Mouse (Mus musculus): ENCODE measurements around the gene Shank3.

The Shank3 gene

GRCm38 (mm10) chr15:89498961-89499688, at the start of gene Shank3:
Shank3 (plus strand) TSS chr15:89499623.
- DNase-seq (ENCODE audit: extremely low read depth, low read depth): no peak

GRCm38 (mm10) chr15:89452906-89453864, 46.2 kb upstream of the Shank3 start:
- DNase-seq (ENCODE audit: extremely low read depth, low read depth): no peak

DNA sequence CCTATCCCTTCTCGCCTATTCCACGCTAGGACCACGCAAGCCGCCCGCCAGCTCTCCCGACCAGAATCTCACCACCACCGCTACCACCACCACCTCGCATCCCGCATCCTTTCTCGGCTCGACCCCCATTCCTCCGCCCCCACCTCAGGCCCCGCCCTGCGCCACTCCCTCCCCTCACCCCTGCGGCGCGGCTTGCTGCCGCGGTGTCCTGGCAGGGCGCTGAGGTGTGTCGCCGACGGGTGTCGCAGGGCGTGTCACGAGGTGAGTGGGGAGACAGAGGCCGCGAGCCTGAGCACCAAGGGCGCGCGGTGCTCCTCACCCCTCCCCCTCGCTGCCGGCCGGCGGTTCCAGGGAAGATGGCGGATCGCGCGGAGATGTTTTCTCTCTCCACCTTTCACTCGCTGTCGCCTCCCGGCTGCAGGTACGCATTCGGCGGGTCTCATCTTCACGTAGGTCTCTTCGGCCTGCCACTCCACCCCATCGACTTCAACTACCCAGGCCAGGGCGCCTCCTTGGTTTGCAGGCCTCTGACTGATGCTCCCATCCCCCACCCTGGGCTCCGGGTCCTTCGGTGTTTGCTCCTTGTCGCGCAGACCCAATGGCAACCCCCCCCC, 45.5 kb upstream of the Shank3 start, which contains the start of gene Mapk8ip2:
Mapk8ip2 (plus strand) TSS at position 49 of the 614 bp plus-strand sequence.
- DNase-seq (ENCODE audit: extremely low read depth, low read depth): no peak

DNA sequence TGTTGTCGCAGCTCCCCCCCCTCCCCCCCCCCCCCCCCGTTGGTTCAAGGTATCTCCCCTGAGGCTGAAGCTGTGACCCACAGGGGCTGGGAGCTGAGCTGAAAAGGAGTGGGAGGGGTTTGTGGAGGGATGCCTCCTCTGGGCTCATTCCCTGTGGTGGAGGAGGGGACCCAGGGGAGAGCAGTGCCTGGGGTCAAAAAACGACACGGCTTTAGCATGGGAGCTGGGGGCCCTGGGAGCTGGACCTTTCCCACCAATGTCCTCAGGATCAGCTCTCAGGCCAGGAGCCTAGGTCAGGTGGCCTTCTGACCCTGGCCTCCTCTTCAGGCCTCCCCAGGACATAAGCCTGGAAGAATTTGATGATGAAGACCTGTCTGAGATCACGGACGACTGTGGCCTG, 44.6 kb upstream of the Shank3 start:
- DNase-seq (ENCODE audit: extremely low read depth, low read depth): no peak

- no peak for DNase-seq (ENCODE audit: extremely low read depth, low read depth)
These were observed 43.8 kb upstream of the Shank3 start for GRCm38 (mm10) chr15:89455642-89456041.

GRCm38 (mm10) chr15:89458942-89459341, 40.5 kb upstream of the Shank3 start:
- DNase-seq (ENCODE audit: extremely low read depth, low read depth): no peak

DNA sequence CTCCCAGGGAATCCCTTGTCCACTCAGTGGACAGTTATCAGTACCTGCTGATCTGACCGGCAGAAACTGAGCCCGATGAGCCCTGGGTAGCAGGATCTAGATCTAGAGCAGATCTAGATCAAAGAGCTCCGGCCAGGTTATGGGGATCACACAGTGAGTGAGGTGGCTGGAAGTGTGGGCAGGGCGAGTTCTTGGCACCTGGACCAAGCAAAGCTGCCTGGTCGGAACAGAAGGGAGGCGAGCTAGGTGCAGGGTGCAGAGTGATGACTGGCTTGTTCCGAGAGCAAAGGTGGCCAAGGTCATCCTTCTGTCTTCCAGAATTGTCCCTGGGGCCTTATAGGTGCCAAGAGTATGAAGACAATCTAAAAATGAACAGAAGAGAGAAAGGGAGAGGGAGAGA, 39.6 kb upstream of the Shank3 start:
- DNase-seq (ENCODE audit: extremely low read depth, low read depth): no peak

DNA sequence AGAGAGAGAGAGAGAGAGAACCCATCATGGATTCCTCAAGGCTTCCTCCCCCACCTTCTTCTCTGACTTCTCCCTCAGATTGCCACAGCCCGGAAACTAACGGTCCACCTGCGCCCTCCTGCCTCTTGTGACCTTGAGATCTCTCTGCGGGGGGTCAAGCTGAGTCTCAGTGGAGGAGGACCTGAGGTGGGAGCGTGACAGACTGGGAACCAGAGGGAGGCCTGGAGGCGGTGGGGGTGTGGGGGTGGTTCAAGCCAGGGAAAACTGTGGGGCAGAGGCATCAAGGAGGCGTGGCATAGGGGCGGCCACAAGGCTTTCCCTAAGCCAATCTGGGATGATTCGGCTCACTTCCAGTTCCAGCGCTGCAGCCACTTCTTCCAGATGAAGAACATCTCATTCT, 39.1 kb upstream of the Shank3 start:
- no peak for DNase-seq (ENCODE audit: extremely low read depth, low read depth)

GRCm38 (mm10) chr15:89461321-89461720, 38.1 kb upstream of the Shank3 start:
- DNase-seq (ENCODE audit: extremely low read depth, low read depth): no peak

- no peak for DNase-seq (ENCODE audit: extremely low read depth, low read depth)
These were observed 37.2 kb upstream of the Shank3 start for GRCm38 (mm10) chr15:89462176-89462575.

GRCm38 (mm10) chr15:89463334-89464235, 35.8 kb upstream of the Shank3 start:
- DNase-seq (ENCODE audit: extremely low read depth, low read depth): no peak

GRCm38 (mm10) chr15:89465052-89465451, 34.4 kb upstream of the Shank3 start:
- DNase-seq (ENCODE audit: extremely low read depth, low read depth): no peak

- no peak for DNase-seq (ENCODE audit: extremely low read depth, low read depth)
These were observed 30.8 kb upstream of the Shank3 start for GRCm38 (mm10) chr15:89468577-89468976.

GRCm38 (mm10) chr15:89471476-89471875, 27.9 kb upstream of the Shank3 start:
- DNase-seq (ENCODE audit: extremely low read depth, low read depth): no peak

- no peak for DNase-seq (ENCODE audit: extremely low read depth, low read depth)
These were observed 26.1 kb upstream of the Shank3 start for GRCm38 (mm10) chr15:89473370-89473769.

DNA sequence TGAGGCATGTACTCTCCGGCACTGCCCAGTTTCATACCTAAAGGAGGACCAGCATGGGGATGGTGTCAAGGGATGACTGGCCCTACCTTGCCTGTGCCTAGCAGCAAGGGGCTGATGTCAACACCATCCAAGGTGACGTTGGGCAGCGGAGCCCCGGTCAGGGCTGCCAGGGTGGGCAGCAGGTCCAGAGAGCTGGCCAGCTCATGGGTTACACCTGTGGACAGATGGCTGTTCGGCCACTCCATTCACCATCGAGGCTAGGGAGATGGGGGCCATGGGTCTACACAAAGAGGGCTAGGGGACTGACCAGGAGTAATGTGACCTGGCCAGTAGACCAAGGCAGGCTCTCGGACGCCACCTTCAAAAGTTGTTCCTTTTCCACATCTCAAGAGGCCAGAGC, 25.5 kb upstream of the Shank3 start:
- DNase-seq (ENCODE audit: extremely low read depth, low read depth): no peak

- DNase-seq (ENCODE audit: extremely low read depth, low read depth): no peak
These were observed 24.7 kb upstream of the Shank3 start for GRCm38 (mm10) chr15:89474596-89475292.

DNA sequence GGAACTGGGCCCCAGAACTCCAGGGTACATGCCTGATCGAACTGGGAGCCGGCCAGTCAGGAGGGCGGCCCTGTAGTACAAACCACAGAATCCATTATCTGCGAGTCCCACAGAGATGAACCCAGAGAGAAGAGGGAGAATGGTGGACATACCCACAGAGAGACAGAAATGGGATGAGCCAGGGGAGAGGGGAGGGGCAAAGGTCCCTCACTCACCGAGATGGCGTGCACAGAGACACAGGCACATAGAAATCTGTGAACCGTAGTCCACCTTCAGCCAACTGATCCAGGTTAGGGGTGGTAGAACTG, 24.2 kb upstream of the Shank3 start:
- DNase-seq (ENCODE audit: extremely low read depth, low read depth): no peak

GRCm38 (mm10) chr15:89475611-89476474, 23.6 kb upstream of the Shank3 start:
- DNase-seq (ENCODE audit: extremely low read depth, low read depth): peak; percentile 82

DNA sequence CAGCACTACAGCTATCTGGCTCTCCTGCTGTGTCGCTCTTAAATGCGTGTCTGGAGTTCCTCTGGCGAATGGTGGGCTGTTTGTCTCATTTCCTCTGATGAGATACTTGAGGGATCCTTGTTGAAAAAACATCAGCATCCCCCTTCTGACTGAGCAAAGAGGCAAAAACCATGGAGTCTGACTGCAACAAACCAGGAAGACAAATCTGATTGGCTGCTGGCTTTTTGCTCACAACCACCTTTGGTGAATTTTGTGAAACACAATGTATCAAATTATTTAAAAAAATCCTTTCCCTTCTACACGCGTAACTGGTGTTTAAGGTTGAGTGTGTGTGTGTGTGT, 23.0 kb upstream of the Shank3 start:
- DNase-seq (ENCODE audit: extremely low read depth, low read depth): peak; percentile 82

Data from MEL-GATA-1-ER (cell line).